Mouse (Mus musculus) bone marrow, adult 2 months (tissue): ENCODE measurements around the gene Mpdu1. TPM values are rescaled to one million over a fixed set of nuclear protein-coding genes. Genes with fewer than 3 reads are reported as not detected.
A peak's percentile ranks its signal among the peaks of the same experiment; 100 is the strongest.

Experiments
- H3K27ac ChIP-seq: fragments of 200-500 bp; 2 replicates; pipeline ENCODE4 v1.5.1; 2012; ENCODE audit warnings: low read depth, mild to moderate bottlenecking, control low read depth, inconsistent platforms, low read length; ENCODE audit not compliant: control insufficient read depth, poor library complexity, insufficient read depth
- H3K4me1 ChIP-seq: fragments of 200-500 bp; 2 replicates; pipeline ENCODE4 v1.6.1; 2011; ENCODE audit warnings: low read length; ENCODE audit not compliant: control insufficient read depth, insufficient read depth
- H3K4me3 ChIP-seq: fragments of 200-500 bp; replicated peaks from 2 replicates; pipeline ENCODE3; 2011; ENCODE audit warnings: mild to moderate bottlenecking, low read depth, low read length, control low read depth; ENCODE audit not compliant: control insufficient read depth
- CTCF ChIP-seq: fragments of 200-500 bp; IDR thresholded peaks from 2 replicates; pipeline ENCODE4 v1.5.1; 2011; ENCODE audit warnings: low read length, control low read depth; ENCODE audit not compliant: control insufficient read depth, insufficient read depth
- POLR2A ChIP-seq: fragments of 200-500 bp; IDR thresholded peaks from 2 replicates; pipeline ENCODE4 v1.6.1; 2011; ENCODE audit warnings: low read depth, mild to moderate bottlenecking, control low read depth, low read length, borderline replicate concordance; ENCODE audit not compliant: control insufficient read depth
- WGBS: fragments of 180-500 bp; shearing (Covaris S2); methylation state at CpG from one replicate; pipeline ENCODE4 v1.1.7; 2018; 5-methylcytosine and 5-hydroxymethylcytosine counted together
- polyA plus RNA-seq: library from polyadenylated mRNA; stranded (reverse); fragments of >200 nt; gene quantifications from 2 replicates; pipeline ENCODE4 v1.2.4, GENCODE M21; 2011; ENCODE audit warnings: low replicate concordance; ENCODE audit not compliant: missing spikeins, insufficient read depth, insufficient read length

Gene Mpdu1
- polyA plus RNA-seq: 62.4 and 109 TPM in 2 replicates

- under 1% methylated on average over 48 of the region's 48 CpGs for whole genome bisulfite sequencing
- H3K4me3 ChIP-seq: peak within 1 kb of the TSS; percentile 88
- peak within 1 kb of the TSS; percentile 93 for H3K27ac ChIP-seq
- peaks cover 3% of the 10 kb centered on the region; the same call in 1 of the 2 replicates for H3K4me1 ChIP-seq
- peak; percentile 92 for TF ChIP-seq POLR2A
- TF ChIP-seq CTCF: peak; percentile 37; the same call in 1 of the 2 replicates
Observed at GRCm38 (mm10) chr11:69662213-69662966, at the start of gene Mpdu1. Gene Mpdu1, minus strand, starts transcription at chr11:69662642.

- 79% methylated on average over 2 of the region's 2 CpGs for WGBS
- no peak overlapping the region for H3K4me3 ChIP-seq
- no peak for TF ChIP-seq CTCF
- H3K27ac ChIP-seq: no peak overlapping the region
- no peaks in the 10 kb centered on the region for H3K4me1 ChIP-seq
Observed at GRCm38 (mm10) chr11:69711082-69711481, 48.6 kb upstream of the Mpdu1 start.

GRCm38 (mm10) chr11:69710470-69710869, 48.0 kb upstream of the Mpdu1 start:
- no peak for TF ChIP-seq POLR2A
- TF ChIP-seq CTCF: no peak
- H3K4me3 ChIP-seq: no peak overlapping the region
- H3K4me1 ChIP-seq: no peaks in the 10 kb centered on the region
- H3K27ac ChIP-seq: no peak overlapping the region
- 77% methylated on average over 3 of the region's 3 CpGs for WGBS

- Histone ChIP-seq H3K27ac (no peak overlapping the region), H3K4me3 (no peak overlapping the region), H3K4me1 (no peaks in the 10 kb centered on the region)
- 62% methylated on average over 11 of the region's 11 CpGs for WGBS
- TF ChIP-seq POLR2A (no peak), CTCF (no peak)
Observed at GRCm38 (mm10) chr11:69709554-69710446, 47.4 kb upstream of the Mpdu1 start.

- TF ChIP-seq CTCF: no peak
- no peak for TF ChIP-seq POLR2A
- Histone ChIP-seq H3K4me3 (no peak overlapping the region), H3K27ac (no peak overlapping the region), H3K4me1 (no peaks in the 10 kb centered on the region)
- 77% methylated on average over 3 of the region's 3 CpGs for WGBS
Observed at GRCm38 (mm10) chr11:69708614-69709265, 46.3 kb upstream of the Mpdu1 start.

GRCm38 (mm10) chr11:69707873-69708381, 45.5 kb upstream of the Mpdu1 start:
- no peak for TF ChIP-seq POLR2A
- no peak for TF ChIP-seq CTCF
- Histone ChIP-seq H3K4me3 (no peak overlapping the region), H3K4me1 (no peaks in the 10 kb centered on the region), H3K27ac (no peak overlapping the region)
- WGBS: 83% methylated on average over 4 of the region's 4 CpGs

GRCm38 (mm10) chr11:69707480-69707847, 45.0 kb upstream of the Mpdu1 start:
- Histone ChIP-seq H3K27ac (no peak overlapping the region), H3K4me1 (no peaks in the 10 kb centered on the region), H3K4me3 (no peak overlapping the region)
- TF ChIP-seq POLR2A: no peak
- TF ChIP-seq CTCF: no peak
- WGBS: 83% methylated on average over 4 of the region's 4 CpGs
